Mouse (Mus musculus): ENCODE measurements around the gene Trim23. TPM values are rescaled to one million over a fixed set of nuclear protein-coding genes. Genes with fewer than 3 reads are reported as not detected.

The Trim23 gene
- 24.9 TPM for polyA plus RNA-seq (2015; fragmentation: Illumina TruSeq; extraction: RNeasy Lipid Tissue Mini Kit (QIAGEN cat#74804); ENCODE audit: insufficient read depth, low replicate concordance)

GRCm38 (mm10) chr13:104178650-104179121 is at the start of gene Trim23:
TSS of gene Trim23 (plus strand) at chr13:104178797.

GRCm38 (mm10) chr13:104177796-104178649 is 574 bp upstream of the Trim23 start, which contains the start of gene Trappc13:
TSS of gene Trappc13 (minus strand) at chr13:104178469.

GRCm38 (mm10) chr13:104228384-104229066 is 49.9 kb downstream of the Trim23 start, which contains the start of the genes Cenpk and Ppwd1:
TSS of gene Cenpk (plus strand) at chr13:104228611.
TSS of gene Ppwd1 (minus strand) at chr13:104228843.

Other genes with a start within 250 kb of the Trim23 start
- 12.2 TPM for gene Nln, start 69.2 kb upstream of the Trim23 start, polyA plus RNA-seq (2015; fragmentation: Illumina TruSeq; extraction: RNeasy Lipid Tissue Mini Kit (QIAGEN cat#74804); ENCODE audit: insufficient read depth, low replicate concordance)
- 1.0 TPM for gene Sgtb, start 69.1 kb upstream of the Trim23 start, polyA plus RNA-seq (2015; fragmentation: Illumina TruSeq; extraction: RNeasy Lipid Tissue Mini Kit (QIAGEN cat#74804); ENCODE audit: insufficient read depth, low replicate concordance)
- 33.6 TPM for gene Trappc13, start 328 bp upstream of the Trim23 start, polyA plus RNA-seq (2015; fragmentation: Illumina TruSeq; extraction: RNeasy Lipid Tissue Mini Kit (QIAGEN cat#74804); ENCODE audit: insufficient read depth, low replicate concordance)
- gene Cenpk, start 49.8 kb downstream of the Trim23 start, polyA plus RNA-seq (2015; fragmentation: Illumina TruSeq; extraction: RNeasy Lipid Tissue Mini Kit (QIAGEN cat#74804); ENCODE audit: insufficient read depth, low replicate concordance), result 10.2 TPM
- gene Ppwd1, start 50.0 kb downstream of the Trim23 start, polyA plus RNA-seq (2015; fragmentation: Illumina TruSeq; extraction: RNeasy Lipid Tissue Mini Kit (QIAGEN cat#74804); ENCODE audit: insufficient read depth, low replicate concordance), result 30.4 TPM
- gene Adamts6, start 109.0 kb downstream of the Trim23 start, polyA plus RNA-seq (2015; fragmentation: Illumina TruSeq; extraction: RNeasy Lipid Tissue Mini Kit (QIAGEN cat#74804); ENCODE audit: insufficient read depth, low replicate concordance), result 14.5 TPM